In genomic region chr11:33912151-33912571, GRCm38 (mm10) we compare ENCODE assay signal across 9 mouse cellular contexts. TPM values are rescaled to one million over a fixed set of nuclear protein-coding genes. Genes with fewer than 3 reads are reported as not detected.
A peak's percentile ranks its signal among the peaks of the same experiment; 100 is the strongest.
DNase-seq lines count a peak whose midpoint lies in the region; ATAC-seq lines count a peak whose summit lies in the region.
"Had no signal": no experiment of that assay in that cellular context is flagged by ENCODE, and none has a peak within 500 bp of the region (broad histone marks: within the 10 kb centered on the region; RNA-seq: fewer than 3 reads in every experiment).

No protein-coding gene starts in this region.

- no peak overlapping the region for H3K9ac ChIP-seq in kidney, embryonic 16.5 days (replicated peaks; ENCODE audit: low read length)
- no peak overlapping the region for H3K9ac ChIP-seq in midbrain, embryonic 12.5 days (replicated peaks)

- no peaks in the 10 kb centered on the region for H3K4me1 ChIP-seq in kidney, embryonic 16.5 days (ENCODE audit: insufficient read depth, low read length)
- H3K4me1 ChIP-seq in midbrain, embryonic 12.5 days, result peaks cover 13% of the 10 kb centered on the region; the same call in 1 of the 2 replicates

- no peaks in the 10 kb centered on the region for H3K9me3 ChIP-seq in kidney, embryonic 16.5 days (ENCODE audit: low read length)
- no peaks in the 10 kb centered on the region for H3K9me3 ChIP-seq in midbrain, embryonic 12.5 days

- WGBS in kidney, embryonic 16.5 days, result 27% methylated on average over 2 of the region's 2 CpGs
- 10% methylated on average over 2 of the region's 2 CpGs for WGBS in midbrain, embryonic 12.5 days

- 0 out of 2 replicates have a peak, but pooled peaks have one; percentile 61 for ATAC-seq in kidney, embryonic 16.5 days (ENCODE audit: low FRiP score, low TSS enrichment)
- no peak for ATAC-seq in midbrain, embryonic 12.5 days (ENCODE audit: low FRiP score, low read depth)

- no peaks in the 10 kb centered on the region for H3K36me3 ChIP-seq in kidney, embryonic 16.5 days (ENCODE audit: insufficient read depth, low read length)
- H3K36me3 ChIP-seq in midbrain, embryonic 12.5 days, result no peaks in the 10 kb centered on the region

- no peaks in the 10 kb centered on the region for H3K27me3 ChIP-seq in kidney, embryonic 16.5 days (ENCODE audit: insufficient read depth, low read length)
- peaks cover 8% of the 10 kb centered on the region for H3K27me3 ChIP-seq in midbrain, embryonic 12.5 days

- no peak overlapping the region for H3K4me2 ChIP-seq in kidney, embryonic 16.5 days (replicated peaks; ENCODE audit: low read depth, low read length)
- H3K4me2 ChIP-seq in midbrain, embryonic 12.5 days (replicated peaks), result no peak overlapping the region

- no peak overlapping the region for H3K27ac ChIP-seq in kidney, embryonic 16.5 days (ENCODE audit: low read length)
- H3K27ac ChIP-seq in midbrain, embryonic 12.5 days (replicated peaks), result 0 out of 2 replicates have a peak overlapping the region, but pooled peaks have one; percentile 20
- H3K27ac ChIP-seq: heart, adult 2 months had no signal

- DNase-seq in kidney, postnatal 10 days, result no peak
- peak; percentile 68 for DNase-seq in cerebellum, adult 11-12 months
- peak; percentile 81 to 89 for DNase-seq in cerebellum, postnatal 10 days
- DNase-seq in spleen, postnatal 4 days (ENCODE audit: low spot score in 2 of 2), result no peak
- no peak for DNase-seq in adrenal gland, postnatal 10 days
- DNase-seq: heart, adult 2 months; kidney, adult 8-10 months had no signal

- H3K4me3 ChIP-seq in kidney, embryonic 16.5 days (ENCODE audit: low read length), result no peak overlapping the region
- H3K4me3 ChIP-seq in midbrain, embryonic 12.5 days, result no peak overlapping the region
- H3K4me3 ChIP-seq: heart, adult 2 months had no signal

RNA-seq across cellular contexts. Expression of gene Kcnmb1, which starts 50.7 kb away (rescaled TPM):
- 0.72 and 0.76 TPM in 2 replicates for polyA plus RNA-seq in kidney, embryonic 16.5 days (2015; fragmentation: Nextera tagmentation; extraction: Ambion mirVana)
- 0.05 TPM in 1 of 2 replicates, not detected in the other for polyA plus RNA-seq in midbrain, embryonic 12.5 days (2016; fragmentation: Nextera tagmentation; extraction: Ambion mirVana)
- under 1 TPM; 0.12 to 0.42 TPM for total RNA-seq in adrenal gland, postnatal 10 days (2021)

Comparison
In these comparisons a context has a peak if more than half of its experiments do, and no peak if none do; other contexts are left out.
1. DNase-seq: peak in cerebellum, adult 11-12 months (single experiment) and cerebellum, postnatal 10 days (2 of 2); none in kidney, postnatal 10 days (single experiment), spleen, postnatal 4 days (0 of 2) and adrenal gland, postnatal 10 days (single experiment).